Mouse (Mus musculus) retina, postnatal 7 days (tissue): Measurements from ENCODE around the gene Gm17581.

Experiments
- DNase-seq: peaks from one replicate; pipeline ENCODE4 v3.0.0-alpha.2; 2012; ENCODE audit warnings: low read depth, low spot score

The Gm17581 gene

GRCm38 (mm10) chr2:155691336-155691722 lies 44.3 kb downstream of the Gm17581 start:
- DNase-seq = no peak

GRCm38 (mm10) chr2:155689211-155689610 lies 46.5 kb downstream of the Gm17581 start:
- DNase-seq = no peak

- no peak for DNase-seq
Measured at GRCm38 (mm10) chr2:155687746-155688145, 47.9 kb downstream of the Gm17581 start.

GRCm38 (mm10) chr2:155686572-155686971 lies 49.1 kb downstream of the Gm17581 start:
- no peak for DNase-seq
